Mouse (Mus musculus): ENCODE data around the gene Fndc4. TPM values are rescaled to one million over a fixed set of nuclear protein-coding genes. Genes with fewer than 3 reads are reported as not detected.

Gene Fndc4
- polyA plus RNA-seq, 2 experiments, result 3.7 to 5.6 TPM

GRCm38 (mm10) chr5:31251541-31252101 lies 44.3 kb downstream of the Fndc4 start, which contains the start of gene Krtcap3:
TSS of gene Krtcap3 (plus strand) at chr5:31251691.
- H3K27me3 ChIP-seq (ENCODE audit: control insufficient read depth, insufficient read depth, low read length), result no peaks in the 10 kb centered on the region
- peak within 1 kb of the TSS; percentile 45 to 52 for H3K4me3 ChIP-seq (ENCODE audit: insufficient read depth in 1 of 2, low read depth in 2 of 2, low read length in 2 of 2)
- H3K36me3 ChIP-seq (replicated peaks; ENCODE audit: control insufficient read depth, insufficient read depth, low read depth), result peaks cover 19% of the 10 kb centered on the region
- DNase-seq (ENCODE audit: low read depth in 3 of 3, low spot score in 3 of 3) (peak in 1 of 3 experiments; percentile 11), ATAC-seq (ENCODE audit: insufficient read depth) (peak; percentile 68)
- 56% methylated on average over 44 of the region's 47 CpGs for WGBS (ENCODE audit: insufficient replicate concordance)
- no peaks in the 10 kb centered on the region for H3K4me1 ChIP-seq (replicated peaks; ENCODE audit: control insufficient read depth in 2 of 2, insufficient read depth in 2 of 2, low read length in 1 of 2)
- no peak for TF ChIP-seq CTCF (IDR thresholded peaks at IDR 0.05; ENCODE audit: low read depth)
- no peak for TF ChIP-seq EP300 (IDR thresholded peaks at IDR 0.05; ENCODE audit: low read depth)
- H3K9me3 ChIP-seq (ENCODE audit: control insufficient read depth, low read length), result no peaks in the 10 kb centered on the region
- H3K4me2 ChIP-seq (ENCODE audit: low read depth), result peak within 1 kb of the TSS; percentile 64
- no peak within 1 kb of the TSS for H3K27ac ChIP-seq
- 0 out of 2 replicates have a peak within 1 kb of the TSS, but pooled peaks have one; percentile 6 for H3K9ac ChIP-seq (replicated peaks)

GRCm38 (mm10) chr5:31250716-31251115 lies 45.2 kb downstream of the Fndc4 start:
- WGBS (ENCODE audit: insufficient replicate concordance), result 77% methylated on average over 4 of the region's 4 CpGs
- H3K4me3 ChIP-seq (ENCODE audit: insufficient read depth in 1 of 2, low read depth in 2 of 2, low read length in 2 of 2), result no peak overlapping the region
- no peak for TF ChIP-seq EP300 (IDR thresholded peaks at IDR 0.05; ENCODE audit: low read depth)
- no peak for TF ChIP-seq CTCF (IDR thresholded peaks at IDR 0.05; ENCODE audit: low read depth)
- no peaks in the 10 kb centered on the region for H3K9me3 ChIP-seq (ENCODE audit: control insufficient read depth, low read length)
- no peak overlapping the region for H3K4me2 ChIP-seq (ENCODE audit: low read depth)
- H3K9ac ChIP-seq (replicated peaks), result no peak overlapping the region
- H3K27ac ChIP-seq, result no peak overlapping the region
- no peaks in the 10 kb centered on the region for H3K4me1 ChIP-seq (replicated peaks; ENCODE audit: control insufficient read depth in 2 of 2, insufficient read depth in 2 of 2, low read length in 1 of 2)
- H3K27me3 ChIP-seq (ENCODE audit: control insufficient read depth, insufficient read depth, low read length), result no peaks in the 10 kb centered on the region
- no peak for DNase-seq (ENCODE audit: low read depth in 3 of 3, low spot score in 3 of 3)
- no peak for ATAC-seq (ENCODE audit: insufficient read depth)
- H3K36me3 ChIP-seq (replicated peaks; ENCODE audit: control insufficient read depth, insufficient read depth, low read depth), result peaks cover 19% of the 10 kb centered on the region

Other genes starting within 250 kb of the Fndc4 start
- 28.8 and 31.0 TPM in 2 replicates for gene Atraid, start 247.8 kb downstream of the Fndc4 start, polyA plus RNA-seq (2012; rRNA removed)
- gene Atraid, start 247.8 kb downstream of the Fndc4 start, polyA plus RNA-seq (2014; fragmentation: Nextera tagmentation; extraction: Ambion mirVana), result 50.4 and 53.2 TPM in 2 replicates
- 4.2 and 5.2 TPM in 2 replicates for gene Slc5a6, start 247.2 kb downstream of the Fndc4 start, polyA plus RNA-seq (2012; rRNA removed)
- 2.2 and 2.3 TPM in 2 replicates for gene Slc5a6, start 247.2 kb downstream of the Fndc4 start, polyA plus RNA-seq (2014; fragmentation: Nextera tagmentation; extraction: Ambion mirVana)
- 18.2 and 20.4 TPM in 2 replicates for gene Cad, start 241.3 kb downstream of the Fndc4 start, polyA plus RNA-seq (2012; rRNA removed)
- 14.0 and 15.8 TPM in 2 replicates for gene Cad, start 241.3 kb downstream of the Fndc4 start, polyA plus RNA-seq (2014; fragmentation: Nextera tagmentation; extraction: Ambion mirVana)
- not detected in 2 replicates for gene Dnajc5g, start 189.8 kb downstream of the Fndc4 start, polyA plus RNA-seq (2012; rRNA removed)
- not detected in 2 replicates for gene Dnajc5g, start 189.8 kb downstream of the Fndc4 start, polyA plus RNA-seq (2014; fragmentation: Nextera tagmentation; extraction: Ambion mirVana)
- gene Slc30a3, start 187.8 kb downstream of the Fndc4 start, polyA plus RNA-seq (2012; rRNA removed), result 0.26 and 0.40 TPM in 2 replicates
- 0.14 and 0.41 TPM in 2 replicates for gene Slc30a3, start 187.8 kb downstream of the Fndc4 start, polyA plus RNA-seq (2014; fragmentation: Nextera tagmentation; extraction: Ambion mirVana)
- gene Trim54, start 179.4 kb downstream of the Fndc4 start, polyA plus RNA-seq (2012; rRNA removed), result not detected in 2 replicates
- gene Trim54, start 179.4 kb downstream of the Fndc4 start, polyA plus RNA-seq (2014; fragmentation: Nextera tagmentation; extraction: Ambion mirVana), result not detected in 2 replicates
- gene Ucn, start 157.3 kb downstream of the Fndc4 start, polyA plus RNA-seq (2012; rRNA removed), result not detected in 2 replicates
- not detected in 2 replicates for gene Ucn, start 157.3 kb downstream of the Fndc4 start, polyA plus RNA-seq (2014; fragmentation: Nextera tagmentation; extraction: Ambion mirVana)
- gene Mpv17, start 141.8 kb downstream of the Fndc4 start, polyA plus RNA-seq (2012; rRNA removed), result 16.9 and 18.9 TPM in 2 replicates
- gene Mpv17, start 141.8 kb downstream of the Fndc4 start, polyA plus RNA-seq (2014; fragmentation: Nextera tagmentation; extraction: Ambion mirVana), result 14.2 and 16.0 TPM in 2 replicates
- gene Gm29609, start 116.2 kb downstream of the Fndc4 start, polyA plus RNA-seq (2012; rRNA removed), result 0.90 and 0.92 TPM in 2 replicates
- gene Gm29609, start 116.2 kb downstream of the Fndc4 start, polyA plus RNA-seq (2014; fragmentation: Nextera tagmentation; extraction: Ambion mirVana), result 0.66 and 0.77 TPM in 2 replicates
- gene Gtf3c2, start 115.9 kb downstream of the Fndc4 start, polyA plus RNA-seq (2012; rRNA removed), result 31.2 and 31.3 TPM in 2 replicates
- gene Gtf3c2, start 115.9 kb downstream of the Fndc4 start, polyA plus RNA-seq (2014; fragmentation: Nextera tagmentation; extraction: Ambion mirVana), result 22.8 and 25.3 TPM in 2 replicates
- 20.7 and 23.7 TPM in 2 replicates for gene Snx17, start 102.9 kb downstream of the Fndc4 start, polyA plus RNA-seq (2012; rRNA removed)
- 36.4 and 37.6 TPM in 2 replicates for gene Snx17, start 102.9 kb downstream of the Fndc4 start, polyA plus RNA-seq (2014; fragmentation: Nextera tagmentation; extraction: Ambion mirVana)
- 20.9 and 29.9 TPM in 2 replicates for gene Eif2b4, start 102.7 kb downstream of the Fndc4 start, polyA plus RNA-seq (2012; rRNA removed)
- gene Eif2b4, start 102.7 kb downstream of the Fndc4 start, polyA plus RNA-seq (2014; fragmentation: Nextera tagmentation; extraction: Ambion mirVana), result 43.6 and 46.1 TPM in 2 replicates
- 8.5 and 8.8 TPM in 2 replicates for gene Zfp513, start 93.8 kb downstream of the Fndc4 start, polyA plus RNA-seq (2012; rRNA removed)
- 0.80 and 1.2 TPM in 2 replicates for gene Zfp513, start 93.8 kb downstream of the Fndc4 start, polyA plus RNA-seq (2014; fragmentation: Nextera tagmentation; extraction: Ambion mirVana)
- gene Ppm1g, start 75.4 kb downstream of the Fndc4 start, polyA plus RNA-seq (2012; rRNA removed), result 76.0 and 115 TPM in 2 replicates
- 98.9 and 113 TPM in 2 replicates for gene Ppm1g, start 75.4 kb downstream of the Fndc4 start, polyA plus RNA-seq (2014; fragmentation: Nextera tagmentation; extraction: Ambion mirVana)
- gene Nrbp1, start 55.2 kb downstream of the Fndc4 start, polyA plus RNA-seq (2012; rRNA removed), result 27.9 and 30.8 TPM in 2 replicates
- 39.4 and 43.4 TPM in 2 replicates for gene Nrbp1, start 55.2 kb downstream of the Fndc4 start, polyA plus RNA-seq (2014; fragmentation: Nextera tagmentation; extraction: Ambion mirVana)
- 0.07 TPM in 1 of 2 replicates, not detected in the other for gene Gm9970, start 54.8 kb downstream of the Fndc4 start, polyA plus RNA-seq (2012; rRNA removed)
- 0.19 TPM in 1 of 2 replicates, not detected in the other for gene Gm9970, start 54.8 kb downstream of the Fndc4 start, polyA plus RNA-seq (2014; fragmentation: Nextera tagmentation; extraction: Ambion mirVana)
- 5.3 and 6.8 TPM in 2 replicates for gene Krtcap3, start 44.4 kb downstream of the Fndc4 start, polyA plus RNA-seq (2012; rRNA removed)
- 3.5 and 3.9 TPM in 2 replicates for gene Krtcap3, start 44.4 kb downstream of the Fndc4 start, polyA plus RNA-seq (2014; fragmentation: Nextera tagmentation; extraction: Ambion mirVana)
- gene Ift172, start 5.0 kb downstream of the Fndc4 start, polyA plus RNA-seq (2012; rRNA removed), result 3.6 and 3.7 TPM in 2 replicates
- gene Ift172, start 5.0 kb downstream of the Fndc4 start, polyA plus RNA-seq (2014; fragmentation: Nextera tagmentation; extraction: Ambion mirVana), result 3.1 and 3.3 TPM in 2 replicates
- gene Gckr, start 1.4 kb upstream of the Fndc4 start, polyA plus RNA-seq (2012; rRNA removed), result 16.3 and 16.4 TPM in 2 replicates
- gene Gckr, start 1.4 kb upstream of the Fndc4 start, polyA plus RNA-seq (2014; fragmentation: Nextera tagmentation; extraction: Ambion mirVana), result 13.3 and 16.0 TPM in 2 replicates
- gene Zfp512, start 156.4 kb upstream of the Fndc4 start, polyA plus RNA-seq (2012; rRNA removed), result 5.8 and 8.2 TPM in 2 replicates
- 8.9 and 10.8 TPM in 2 replicates for gene Zfp512, start 156.4 kb upstream of the Fndc4 start, polyA plus RNA-seq (2014; fragmentation: Nextera tagmentation; extraction: Ambion mirVana)
- 0.02 TPM in 1 of 2 replicates, not detected in the other for gene 4930548H24Rik, start 189.7 kb upstream of the Fndc4 start, polyA plus RNA-seq (2012; rRNA removed)
- not detected in 2 replicates for gene 4930548H24Rik, start 189.7 kb upstream of the Fndc4 start, polyA plus RNA-seq (2014; fragmentation: Nextera tagmentation; extraction: Ambion mirVana)
- 5.9 and 7.3 TPM in 2 replicates for gene Gpn1, start 198.7 kb upstream of the Fndc4 start, polyA plus RNA-seq (2012; rRNA removed)
- 16.8 and 17.0 TPM in 2 replicates for gene Gpn1, start 198.7 kb upstream of the Fndc4 start, polyA plus RNA-seq (2014; fragmentation: Nextera tagmentation; extraction: Ambion mirVana)
- gene Slc4a1ap, start 230.9 kb upstream of the Fndc4 start, polyA plus RNA-seq (2012; rRNA removed), result 6.1 and 10.5 TPM in 2 replicates
- gene Slc4a1ap, start 230.9 kb upstream of the Fndc4 start, polyA plus RNA-seq (2014; fragmentation: Nextera tagmentation; extraction: Ambion mirVana), result 8.3 and 9.4 TPM in 2 replicates
- gene Supt7l, start 231.7 kb upstream of the Fndc4 start, polyA plus RNA-seq (2012; rRNA removed), result 5.6 and 6.0 TPM in 2 replicates
- 3.3 TPM in 2 replicates for gene Supt7l, start 231.7 kb upstream of the Fndc4 start, polyA plus RNA-seq (2014; fragmentation: Nextera tagmentation; extraction: Ambion mirVana)